8 mouse cellular contexts compared by ENCODE assay signal in genomic region chr4:62361571-62361970, GRCm38 (mm10). TPM values are rescaled to one million over a fixed set of nuclear protein-coding genes. Genes with fewer than 3 reads are reported as not detected.
DNase-seq lines count a peak whose midpoint lies in the region; ATAC-seq and TF ChIP-seq lines count a peak whose summit lies in the region.

No protein-coding gene starts in this region.

- no peak for TF ChIP-seq CTCF in gastrocnemius, adult 2 months (IDR thresholded peaks at IDR 0.05)
- TF ChIP-seq CTCF in C2C12 (IDR thresholded peaks at IDR 0.05; ENCODE audit: control insufficient read depth, insufficient read depth, insufficient read length), result no peak
- TF ChIP-seq CTCF in liver, embryonic 14.5 days (IDR thresholded peaks at IDR 0.05; ENCODE audit: low read depth), result no peak

- H3K36me3 ChIP-seq in C2C12 (ENCODE audit: control insufficient read depth, insufficient read depth), result no peaks in the 10 kb centered on the region
- no peaks in the 10 kb centered on the region for H3K36me3 ChIP-seq in forebrain, embryonic 15.5 days
- H3K36me3 ChIP-seq in liver, embryonic 14.5 days (replicated peaks; ENCODE audit: control insufficient read depth, insufficient read depth, low read depth), result peaks cover 5% of the 10 kb centered on the region; the same call in 1 of the 2 replicates

- H3K27ac ChIP-seq in gastrocnemius, adult 2 months, result peak overlapping the region; percentile 96; the same call in 1 of the 2 replicates
- no peak overlapping the region for H3K27ac ChIP-seq in forebrain, embryonic 15.5 days (replicated peaks)
- peak overlapping the region; percentile 38; the same call in 1 of the 2 replicates for H3K27ac ChIP-seq in liver, embryonic 14.5 days

- H3K4me2 ChIP-seq in forebrain, embryonic 15.5 days (replicated peaks), result peak overlapping the region; percentile 54
- peak overlapping the region; percentile 75 for H3K4me2 ChIP-seq in liver, embryonic 14.5 days (ENCODE audit: low read depth)

- no peaks in the 10 kb centered on the region for H3K9me3 ChIP-seq in forebrain, embryonic 15.5 days
- no peaks in the 10 kb centered on the region for H3K9me3 ChIP-seq in liver, embryonic 14.5 days (ENCODE audit: control insufficient read depth, low read length)

- no peaks in the 10 kb centered on the region for H3K27me3 ChIP-seq in C2C12 (ENCODE audit: control insufficient read depth, insufficient read depth, insufficient read length)
- H3K27me3 ChIP-seq in forebrain, embryonic 15.5 days, result no peaks in the 10 kb centered on the region
- no peaks in the 10 kb centered on the region for H3K27me3 ChIP-seq in liver, embryonic 14.5 days (ENCODE audit: control insufficient read depth, insufficient read depth, low read length)

- peaks cover 82% of the 10 kb centered on the region for H3K79me2 ChIP-seq in C2C12 (ENCODE audit: control insufficient read depth, insufficient read depth)

- 50% methylated on average over 6 of the region's 6 CpGs for WGBS in forebrain, embryonic 15.5 days
- 16% methylated on average over 6 of the region's 6 CpGs for WGBS in liver, embryonic 14.5 days (ENCODE audit: insufficient replicate concordance)

- DNase-seq in gastrocnemius, adult 2 months, result no peak
- no peak for DNase-seq in gastrocnemius, adult 8-10 months (ENCODE audit: low spot score in 2 of 2)
- no peak for DNase-seq in liver, embryonic 14.5 days (ENCODE audit: low read depth in 3 of 3, low spot score in 3 of 3)
- no peak for DNase-seq in urinary bladder, adult 2 months (ENCODE audit: low spot score)
- DNase-seq in lung, postnatal 36 days, result no peak

- intact Hi-C loops in gastrocnemius, adult 2 months (cut with DNase I), result loop anchor here (5.0 kb wide), 1 partner anchor 46 kb away; the partner anchor contains the start of genes Cdc26 and Prpf4

- peak overlapping the region; percentile 61; the same call in 1 of the 2 replicates for H3K9ac ChIP-seq in forebrain, embryonic 15.5 days (replicated peaks)
- peak overlapping the region; percentile 85 for H3K9ac ChIP-seq in liver, embryonic 14.5 days (replicated peaks)

- H3K4me3 ChIP-seq in gastrocnemius, adult 2 months, result peak overlapping the region; percentile 98
- peak overlapping the region; percentile 89 for H3K4me3 ChIP-seq in C2C12 (ENCODE audit: insufficient read depth, poor library complexity, severe bottlenecking)
- H3K4me3 ChIP-seq in forebrain, embryonic 15.5 days, result peak overlapping the region; percentile 71
- peak overlapping the region; percentile 89 to 90 for H3K4me3 ChIP-seq in liver, embryonic 14.5 days (ENCODE audit: insufficient read depth in 1 of 2, low read depth in 2 of 2, low read length in 2 of 2)

- no peak for ATAC-seq in forebrain, embryonic 15.5 days (replicated peaks)
- no peak for ATAC-seq in liver, embryonic 14.5 days (ENCODE audit: insufficient read depth)
- ATAC-seq in granulocyte monocyte progenitor cell, adult 5-6 weeks (replicated peaks; ENCODE audit: poor library complexity, severe bottlenecking), result no peak

- peak overlapping the region; percentile 20 for H3ac ChIP-seq in C2C12 (ENCODE audit: control insufficient read depth, insufficient read length, low read depth)

- no peak for TF ChIP-seq EP300 in liver, embryonic 14.5 days (IDR thresholded peaks at IDR 0.05; ENCODE audit: low read depth)

- peaks cover 38% of the 10 kb centered on the region for H3K79me3 ChIP-seq in C2C12 (ENCODE audit: low read depth)

- H3K4me1 ChIP-seq in forebrain, embryonic 15.5 days, result peaks cover 23% of the 10 kb centered on the region
- peaks cover 7 to 19% of the 10 kb centered on the region in 2 experiments for H3K4me1 ChIP-seq in liver, embryonic 14.5 days (replicated peaks; ENCODE audit: control insufficient read depth in 2 of 2, insufficient read depth in 2 of 2, low read length in 1 of 2)

TF ChIP-seq in C2C12, 6 proteins besides CTCF, POLR2A, EP300 and RAD21:
- TF ChIP-seq MAX (IDR thresholded peaks at IDR 0.05), result no peak
- no peak for TF ChIP-seq FOSL1 (IDR thresholded peaks at IDR 0.05; ENCODE audit: insufficient read depth, low read length, poor library complexity, severe bottlenecking)
- TF ChIP-seq CEBPB (IDR thresholded peaks at IDR 0.05; ENCODE audit: low read depth), result no peak
- TF ChIP-seq MYOG (IDR thresholded peaks at IDR 0.05; ENCODE audit: control insufficient read depth, extremely low read depth, insufficient read length), result no peak
- no peak for TF ChIP-seq USF1 (IDR thresholded peaks at IDR 0.05; ENCODE audit: low read depth)
- no peak for TF ChIP-seq MYOD1 (IDR thresholded peaks at IDR 0.05; ENCODE audit: control insufficient read depth, insufficient read length, low read depth)
TF ChIP-seq in C2C12: peak in this region for 0.

RNA-seq across cellular contexts. Expression of gene Slc31a1, which starts 1.0 kb away (rescaled TPM):
- total RNA-seq in gastrocnemius, adult 2 months (2021), result 10 to 100 TPM in 1 of 2 experiments, 1 to 10 TPM in 1; 9.7 to 12.0 TPM
- 1 to 10 TPM; 7.6 to 9.7 (median 8.5) TPM for total RNA-seq in gastrocnemius, adult 8-10 months (2022)
- polyA plus RNA-seq in C2C12 (2012; fragmentation: generic; extraction: Trizol), result 17.0 TPM
- polyA plus RNA-seq in forebrain, embryonic 15.5 days (2015; fragmentation: Nextera tagmentation; extraction: Ambion mirVana), result 39.2 and 40.4 TPM in 2 replicates
- polyA plus RNA-seq in liver, embryonic 14.5 days (2012; rRNA removed), result 17.3 and 22.4 TPM in 2 replicates
- polyA plus RNA-seq in liver, embryonic 14.5 days (2014; fragmentation: Nextera tagmentation; extraction: Ambion mirVana), result 36.6 and 41.3 TPM in 2 replicates
- total RNA-seq in granulocyte monocyte progenitor cell, adult 5-6 weeks (2014; fragmentation: Nextera tagmentation), result 22.5 and 24.8 TPM in 2 replicates
- total RNA-seq in granulocyte monocyte progenitor cell, adult 5-6 weeks (2017), result 19.8 and 23.7 TPM in 2 replicates
- 15.5 and 18.1 TPM in 2 replicates for polyA plus RNA-seq in urinary bladder, adult 2 months (2012; rRNA removed)

RNA-seq across cellular contexts. Expression of gene Fkbp15, which starts 1.2 kb away (rescaled TPM):
- 10 to 100 TPM; 12.6 TPM for total RNA-seq in gastrocnemius, adult 2 months (2021)
- 10 to 100 TPM; 10.0 to 12.0 (median 10.8) TPM for total RNA-seq in gastrocnemius, adult 8-10 months (2022)
- polyA plus RNA-seq in C2C12 (2012; fragmentation: generic; extraction: Trizol), result 13.2 TPM
- polyA plus RNA-seq in forebrain, embryonic 15.5 days (2015; fragmentation: Nextera tagmentation; extraction: Ambion mirVana), result 22.8 and 23.6 TPM in 2 replicates
- polyA plus RNA-seq in liver, embryonic 14.5 days (2012; rRNA removed), result 7.4 and 9.6 TPM in 2 replicates
- polyA plus RNA-seq in liver, embryonic 14.5 days (2014; fragmentation: Nextera tagmentation; extraction: Ambion mirVana), result 9.7 and 11.2 TPM in 2 replicates
- 31.5 and 36.8 TPM in 2 replicates for total RNA-seq in granulocyte monocyte progenitor cell, adult 5-6 weeks (2014; fragmentation: Nextera tagmentation)
- 47.4 and 54.9 TPM in 2 replicates for total RNA-seq in granulocyte monocyte progenitor cell, adult 5-6 weeks (2017)
- polyA plus RNA-seq in urinary bladder, adult 2 months (2012; rRNA removed), result 25.5 and 25.9 TPM in 2 replicates

RNA-seq across cellular contexts. Expression of gene Cdc26, which starts 46.9 kb away (rescaled TPM):
- 10 to 100 TPM; 46.8 to 50.0 TPM for total RNA-seq in gastrocnemius, adult 2 months (2021)
- total RNA-seq in gastrocnemius, adult 8-10 months (2022), result 10 to 100 TPM; 51.7 to 57.0 (median 54.6) TPM
- 70.2 TPM for polyA plus RNA-seq in C2C12 (2012; fragmentation: generic; extraction: Trizol)
- 104 and 125 TPM in 2 replicates for polyA plus RNA-seq in forebrain, embryonic 15.5 days (2015; fragmentation: Nextera tagmentation; extraction: Ambion mirVana)
- 24.1 and 40.2 TPM in 2 replicates for polyA plus RNA-seq in liver, embryonic 14.5 days (2012; rRNA removed)
- polyA plus RNA-seq in liver, embryonic 14.5 days (2014; fragmentation: Nextera tagmentation; extraction: Ambion mirVana), result 65.7 and 71.0 TPM in 2 replicates
- 150 and 151 TPM in 2 replicates for total RNA-seq in granulocyte monocyte progenitor cell, adult 5-6 weeks (2014; fragmentation: Nextera tagmentation)
- 103 and 127 TPM in 2 replicates for total RNA-seq in granulocyte monocyte progenitor cell, adult 5-6 weeks (2017)
- polyA plus RNA-seq in urinary bladder, adult 2 months (2012; rRNA removed), result 72.6 and 74.0 TPM in 2 replicates

RNA-seq across cellular contexts. Expression of gene Prpf4, which starts 47.0 kb away (rescaled TPM):
- 10 to 100 TPM; 15.8 to 17.5 TPM for total RNA-seq in gastrocnemius, adult 2 months (2021)
- 10 to 100 TPM; 16.9 to 18.2 (median 17.4) TPM for total RNA-seq in gastrocnemius, adult 8-10 months (2022)
- 11.3 TPM for polyA plus RNA-seq in C2C12 (2012; fragmentation: generic; extraction: Trizol)
- 17.8 and 19.5 TPM in 2 replicates for polyA plus RNA-seq in forebrain, embryonic 15.5 days (2015; fragmentation: Nextera tagmentation; extraction: Ambion mirVana)
- polyA plus RNA-seq in liver, embryonic 14.5 days (2012; rRNA removed), result 8.3 and 9.8 TPM in 2 replicates
- polyA plus RNA-seq in liver, embryonic 14.5 days (2014; fragmentation: Nextera tagmentation; extraction: Ambion mirVana), result 9.0 and 10.3 TPM in 2 replicates
- 20.1 and 24.1 TPM in 2 replicates for total RNA-seq in granulocyte monocyte progenitor cell, adult 5-6 weeks (2014; fragmentation: Nextera tagmentation)
- 17.4 and 17.6 TPM in 2 replicates for total RNA-seq in granulocyte monocyte progenitor cell, adult 5-6 weeks (2017)
- 11.7 and 11.8 TPM in 2 replicates for polyA plus RNA-seq in urinary bladder, adult 2 months (2012; rRNA removed)
